Mouse (Mus musculus) hematopoietic stem cell, adult 5-6 weeks (primary cell): ENCODE data around the gene Kdelr3. TPM values are rescaled to one million over a fixed set of nuclear protein-coding genes. Genes with fewer than 3 reads are reported as not detected.

ENCODE experiments used
- ATAC-seq, 2 experiments: fragments of 125-278 bp in 1 of 2; replicated peaks in 1 of 2; 2 replicates each; pipeline ENCODE4 v1.8.0; 2016 to 2017; ENCODE audit warnings: inconsistent platforms in 2 of 2, mild to moderate bottlenecking in 2 of 2, moderate number of reproducible peaks in 2 of 2, low read depth in 1 of 2, moderate TSS enrichment in 1 of 2; ENCODE audit not compliant: low FRiP score in 2 of 2, poor library complexity in 2 of 2, severe bottlenecking in 2 of 2, insufficient read depth in 1 of 2, low TSS enrichment in 1 of 2
- total RNA-seq: library from RNA; stranded (forward); fragments of 172-1452, 232-1000 nt; gene quantifications from 2 replicates; pipeline ENCODE4 v1.2.3, GENCODE M21; 2017

Gene Kdelr3
- total RNA-seq, 1 experiment from 2014 or later: not detected

DNA sequence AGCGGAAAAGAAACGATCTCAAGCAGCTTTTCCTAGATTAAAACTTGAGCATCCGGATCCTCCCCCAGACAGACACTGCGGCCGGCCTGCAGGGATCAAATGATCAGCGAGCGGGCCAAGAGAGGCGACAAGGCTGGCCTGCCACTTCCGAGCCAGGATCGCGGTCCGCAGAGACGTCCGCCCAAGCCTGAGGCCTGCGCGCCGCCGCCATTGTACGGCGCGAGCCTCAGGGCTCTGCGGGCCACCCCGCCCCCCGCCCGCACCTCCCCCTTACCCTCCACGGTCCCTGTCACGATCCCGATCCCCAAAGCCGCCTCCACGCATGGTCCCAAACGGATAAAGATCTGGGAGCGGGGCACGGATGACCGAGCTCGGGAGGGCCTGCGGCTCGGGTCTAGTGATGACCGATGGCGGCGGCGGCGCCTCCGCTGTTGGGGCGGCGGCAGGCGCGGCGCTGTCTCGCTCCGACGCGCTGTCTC lies 29.7 kb downstream of the Kdelr3 start:
- ATAC-seq: no peak

- ATAC-seq: peak; percentile 96 to 98
Observed at GRCm38 (mm10) chr15:79546410-79547288, 30.4 kb downstream of the Kdelr3 start, which contains the start of gene Ddx17. Gene Ddx17, minus strand, starts transcription at chr15:79546741.

- ATAC-seq: no peak
Observed at GRCm38 (mm10) chr15:79547289-79547820, 31.1 kb downstream of the Kdelr3 start.

GRCm38 (mm10) chr15:79548226-79548625 lies 32.0 kb downstream of the Kdelr3 start:
- ATAC-seq: no peak

DNA sequence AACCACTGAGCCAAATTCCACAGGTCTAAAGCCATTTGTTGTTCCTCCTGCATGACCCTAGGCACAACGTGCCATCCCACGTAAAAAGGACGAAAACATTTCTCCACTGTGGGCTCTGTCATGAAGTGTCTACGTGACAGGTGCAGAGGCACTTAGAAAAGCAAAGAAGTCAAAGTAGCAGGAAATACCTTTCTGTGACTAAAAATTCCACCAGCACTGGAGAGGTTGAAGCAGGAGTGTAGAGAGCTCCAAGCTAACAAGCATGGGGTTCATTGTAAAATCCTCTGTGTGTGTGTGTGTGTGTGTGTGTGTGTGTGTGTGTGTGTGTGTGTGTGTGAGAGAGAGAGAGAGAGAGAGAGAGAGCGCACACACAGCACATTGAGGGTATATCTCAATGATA lies 36.4 kb downstream of the Kdelr3 start:
- no peak for ATAC-seq

DNA sequence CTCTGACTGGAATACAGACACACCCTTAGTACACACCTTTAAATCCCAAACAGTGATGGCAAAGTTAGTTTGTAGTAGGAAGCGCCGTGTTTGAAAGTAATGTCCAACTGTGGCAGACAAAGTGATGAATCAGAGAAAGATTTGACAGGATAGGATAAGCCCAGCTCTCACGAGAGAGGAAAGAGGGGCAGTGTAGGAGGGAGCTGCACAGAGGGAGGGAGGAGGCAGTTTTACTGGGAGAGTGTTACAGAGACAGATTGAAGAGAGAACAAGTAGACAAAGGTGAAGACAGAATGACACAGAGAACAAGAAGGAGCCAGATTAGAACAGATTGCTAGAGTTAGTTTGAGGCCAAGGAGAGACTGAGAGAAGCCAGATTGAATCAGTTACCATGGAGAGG lies 43.4 kb downstream of the Kdelr3 start:
- ATAC-seq: no peak

DNA sequence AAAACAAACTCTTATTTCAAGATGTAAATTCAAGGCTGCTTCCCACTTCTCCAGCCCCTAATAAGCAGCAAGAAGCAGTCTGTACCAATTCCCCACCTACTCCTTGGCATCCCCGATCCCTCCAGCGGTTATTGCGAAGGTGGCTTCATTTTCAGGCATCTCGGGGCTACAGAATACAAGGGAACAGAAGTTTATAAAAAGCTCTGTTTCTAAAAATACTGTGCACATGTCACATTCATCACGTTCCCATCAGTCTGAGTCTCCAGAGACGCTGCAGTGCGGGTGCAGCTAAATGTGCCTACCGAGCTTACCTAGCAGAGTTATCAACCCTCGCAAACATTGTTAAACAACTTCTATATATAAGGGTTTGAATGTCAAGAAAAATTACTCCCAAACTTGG lies 46.2 kb downstream of the Kdelr3 start:
- ATAC-seq: no peak

GRCm38 (mm10) chr15:79575543-79576222 lies 59.5 kb downstream of the Kdelr3 start:
- ATAC-seq: no peak

DNA sequence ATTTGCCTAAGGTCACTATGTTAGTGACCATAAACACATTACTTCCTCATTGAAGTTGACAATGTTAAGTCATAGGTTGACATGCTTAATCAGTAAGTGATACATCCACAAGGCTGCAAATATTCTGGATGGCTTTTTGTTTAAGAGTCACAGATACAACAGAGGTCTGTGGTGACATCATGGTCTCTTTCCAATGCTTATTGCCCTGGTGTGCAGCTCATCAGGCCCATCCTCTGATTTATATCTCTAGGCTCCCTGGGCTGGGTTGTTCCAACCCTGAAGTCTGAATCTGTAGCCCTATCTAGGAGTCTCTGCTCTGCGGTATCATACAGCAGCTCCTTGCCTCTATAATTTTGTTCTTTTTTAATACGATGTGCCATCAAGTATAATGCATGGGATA lies 60.7 kb downstream of the Kdelr3 start:
- ATAC-seq: no peak

Other genes starting within 250 kb of the Kdelr3 start
- gene Baiap2l2, start 230.9 kb upstream of the Kdelr3 start, total RNA-seq: 0.13 and 0.79 TPM in 2 replicates
- gene Pla2g6, start 188.0 kb upstream of the Kdelr3 start, total RNA-seq: 7.4 and 10.2 TPM in 2 replicates
- 12.3 and 31.4 TPM in 2 replicates for gene Maff, start 169.8 kb upstream of the Kdelr3 start, total RNA-seq
- gene Tmem184b, start 112.8 kb upstream of the Kdelr3 start, total RNA-seq: 3.5 and 6.5 TPM in 2 replicates
- gene Csnk1e, start 60.8 kb upstream of the Kdelr3 start, total RNA-seq: 55.3 and 55.5 TPM in 2 replicates
- gene Kcnj4, start 11.2 kb upstream of the Kdelr3 start, total RNA-seq: not detected in 2 replicates
- gene Ddx17, start 30.3 kb downstream of the Kdelr3 start, total RNA-seq: 243 and 272 TPM in 2 replicates
- 2.4 and 2.8 TPM in 2 replicates for gene Dmc1, start 88.7 kb downstream of the Kdelr3 start, total RNA-seq
- 0.44 and 1.7 TPM in 2 replicates for gene Fam227a, start 142.5 kb downstream of the Kdelr3 start, total RNA-seq
- gene Cby1, start 142.8 kb downstream of the Kdelr3 start, total RNA-seq: 33.0 and 75.0 TPM in 2 replicates
- 52.1 and 75.9 TPM in 2 replicates for gene Tomm22, start 154.4 kb downstream of the Kdelr3 start, total RNA-seq
- gene Josd1, start 171.5 kb downstream of the Kdelr3 start, total RNA-seq: 33.6 and 35.1 TPM in 2 replicates
- 56.9 and 71.1 TPM in 2 replicates for gene Gtpbp1, start 174.4 kb downstream of the Kdelr3 start, total RNA-seq
- gene Sun2, start 226.1 kb downstream of the Kdelr3 start, total RNA-seq: 110 and 149 TPM in 2 replicates